Mouse (Mus musculus): ENCODE results near the gene Hbb-bh2.
"Not testable (repeated sequence)": the region's sequence is repeated elsewhere in the genome, so short reads cannot be mapped to it uniquely, and the experiment has no call there.

Hbb-bh2 gene

GRCm38 (mm10) chr7:103840268-103840667, at the start of gene Hbb-bh2:
Hbb-bh2 (minus strand) TSS chr7:103840520.
- DNase-seq: no peak

GRCm38 (mm10) chr7:103886152-103886551, 45.8 kb upstream of the Hbb-bh2 start, which contains the start of gene Olfr66:
Olfr66 (minus strand) TSS chr7:103886252.
- DNase-seq: no peak

GRCm38 (mm10) chr7:103877093-103877492, 36.8 kb upstream of the Hbb-bh2 start:
- DNase-seq: no peak

- no peak for DNase-seq
These were observed 34.1 kb upstream of the Hbb-bh2 start for GRCm38 (mm10) chr7:103874451-103874850.

- DNase-seq: no peak
These were observed 32.7 kb upstream of the Hbb-bh2 start for GRCm38 (mm10) chr7:103873064-103873463.

GRCm38 (mm10) chr7:103870667-103871066, 30.3 kb upstream of the Hbb-bh2 start:
- DNase-seq: no peak

- DNase-seq: no peak
These were observed 25.4 kb upstream of the Hbb-bh2 start for GRCm38 (mm10) chr7:103865716-103866115.

- no peak for DNase-seq
These were observed 21.2 kb upstream of the Hbb-bh2 start for GRCm38 (mm10) chr7:103861531-103861930.

- DNase-seq: no peak
These were observed 20.5 kb upstream of the Hbb-bh2 start for GRCm38 (mm10) chr7:103860855-103861254.

GRCm38 (mm10) chr7:103859076-103859475, 18.8 kb upstream of the Hbb-bh2 start:
- DNase-seq: no peak

GRCm38 (mm10) chr7:103854669-103855068, 14.3 kb upstream of the Hbb-bh2 start:
- no peak for DNase-seq

- DNase-seq: no peak
These were observed 12.8 kb upstream of the Hbb-bh2 start, which contains the start of gene Hbb-y for GRCm38 (mm10) chr7:103853090-103853489. Hbb-y (minus strand) TSS chr7:103853216.

- DNase-seq: no peak
These were observed 4.4 kb upstream of the Hbb-bh2 start for GRCm38 (mm10) chr7:103844525-103845325.

GRCm38 (mm10) chr7:103843034-103843433, 2.7 kb upstream of the Hbb-bh2 start, which contains the start of gene Hbb-bh1:
Hbb-bh1 (minus strand) TSS chr7:103843164.
- no peak for DNase-seq

- DNase-seq: no peak
These were observed 12.5 kb downstream of the Hbb-bh2 start, which contains the start of gene Hbb-bs for GRCm38 (mm10) chr7:103827808-103828207. Hbb-bs (minus strand) TSS chr7:103828096.

- not testable (repeated sequence) for DNase-seq
These were observed 13.2 kb downstream of the Hbb-bh2 start for GRCm38 (mm10) chr7:103827139-103827538.

- no peak for DNase-seq
These were observed 13.9 kb downstream of the Hbb-bh2 start for GRCm38 (mm10) chr7:103826255-103826887.

GRCm38 (mm10) chr7:103825536-103826254, 14.6 kb downstream of the Hbb-bh2 start:
- DNase-seq: no peak

GRCm38 (mm10) chr7:103824597-103824996, 15.7 kb downstream of the Hbb-bh2 start:
- DNase-seq: no peak

- DNase-seq: not testable (repeated sequence)
These were observed 25.2 kb downstream of the Hbb-bh2 start for GRCm38 (mm10) chr7:103815085-103815484.

- DNase-seq: no peak
These were observed 26.6 kb downstream of the Hbb-bh2 start, which contains the start of gene Hbb-bt for GRCm38 (mm10) chr7:103813766-103814165. Hbb-bt (minus strand) TSS chr7:103813996.

GRCm38 (mm10) chr7:103813152-103813551, 27.2 kb downstream of the Hbb-bh2 start:
- not testable (repeated sequence) for DNase-seq

GRCm38 (mm10) chr7:103812174-103812573, 28.1 kb downstream of the Hbb-bh2 start:
- DNase-seq: no peak

Measured in layer of hippocampus, adult 9-11 months (tissue).